Mouse (Mus musculus) lung, postnatal 0 days (tissue): Measurements from ENCODE around the gene Fam208a.

Experiments used
- CTCF ChIP-seq: IDR thresholded peaks from 2 replicates; pipeline ENCODE4 v1.5.1; 2016; ENCODE audit warnings: antibody characterized with exemption, mild to moderate bottlenecking
- EP300 ChIP-seq: IDR thresholded peaks from 2 replicates; pipeline ENCODE4 v1.6.1; 2016; ENCODE audit warnings: antibody characterized with exemption, mild to moderate bottlenecking, control low read depth

DNA sequence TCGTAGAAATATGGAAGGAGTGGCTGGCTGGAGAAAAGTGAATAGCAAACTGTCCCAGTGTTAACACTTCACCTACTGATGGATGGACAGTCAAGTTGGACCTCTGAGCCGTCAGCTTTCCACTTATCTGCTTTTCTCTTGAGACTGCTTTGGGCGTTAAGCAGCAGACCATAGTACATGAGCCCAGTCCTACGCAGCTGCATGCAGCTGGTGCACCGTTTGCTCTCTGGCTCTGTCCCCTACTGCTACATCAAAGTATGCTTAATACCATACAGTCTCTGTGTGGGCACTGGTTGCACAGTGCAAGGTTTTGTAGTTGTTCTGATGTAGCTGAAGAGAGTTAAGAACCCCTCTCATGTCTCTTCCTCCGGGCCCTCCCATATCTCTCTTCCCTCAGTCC, 28.1 kb upstream of the Fam208a start:
- TF ChIP-seq CTCF (no peak), EP300 (no peak)
